19 mouse cellular contexts compared by ENCODE assay signal in the genomic region with DNA sequence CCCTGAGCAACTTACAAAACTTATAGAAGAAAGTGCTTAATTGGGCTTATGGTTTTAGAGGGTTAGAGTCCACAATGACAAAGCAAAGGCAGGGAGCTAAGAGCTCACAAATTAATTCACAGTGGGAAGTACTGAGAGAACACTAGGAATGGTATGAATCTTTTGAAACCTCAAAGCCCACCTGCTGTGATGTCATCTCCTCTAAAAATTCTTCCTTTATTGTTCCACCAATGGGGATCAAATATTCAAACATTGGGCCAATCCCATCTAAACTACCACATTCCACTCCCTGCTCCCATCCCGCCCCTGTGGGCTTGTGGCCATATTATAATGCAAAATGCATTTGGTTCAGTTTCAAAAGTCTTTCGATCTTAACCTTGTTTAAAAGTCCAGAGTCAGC. TPM values are rescaled to one million over a fixed set of nuclear protein-coding genes. Genes with fewer than 3 reads are reported as not detected.
DNase-seq lines count a peak whose midpoint lies in the region; ATAC-seq and TF ChIP-seq lines count a peak whose summit lies in the region.
"Had no signal": no experiment of that assay in that cellular context is flagged by ENCODE, and none has a peak within 500 bp of the region (broad histone marks: within the 10 kb centered on the region; RNA-seq: fewer than 3 reads in every experiment).

No protein-coding gene starts in this region.

- WGBS in embryonic facial prominence, embryonic 10.5 days = 92% methylated on average over 2 of the region's 2 CpGs
- WGBS in midbrain, embryonic 14.5 days = 85% methylated on average over 2 of the region's 2 CpGs

- in situ Hi-C loops in ES-E14 (cut with MboI; ENCODE audit: low sequenced_read_pairs in 2 of 2, unreplicated experiment in 2 of 2) = no loop called here

- H3K4me1 ChIP-seq in ES-E14 (ENCODE audit: control insufficient read depth in 2 of 2, insufficient read depth in 2 of 2, low read length in 2 of 2, poor library complexity in 1 of 2) = 0 out of 4 replicates have a peak, but pooled peaks cover 0 to 2% of the 10 kb centered on the region in 2 experiments
- no peaks in the 10 kb centered on the region; the same call in 1 of the 2 replicates for H3K4me1 ChIP-seq in embryonic facial prominence, embryonic 10.5 days
- no peaks in the 10 kb centered on the region for H3K4me1 ChIP-seq in midbrain, embryonic 14.5 days (ENCODE audit: control insufficient read depth, insufficient read depth, low read length)
- H3K4me1 ChIP-seq: embryonic facial prominence, embryonic 12.5 days; forebrain, embryonic 13.5 days; forebrain, embryonic 15.5 days had no signal

- H3K4me2 ChIP-seq in midbrain, embryonic 14.5 days (ENCODE audit: low read length) = no peak overlapping the region
- H3K4me2 ChIP-seq: embryonic facial prominence, embryonic 12.5 days; forebrain, embryonic 13.5 days; forebrain, embryonic 15.5 days had no signal

- DNase-seq in ES-E14 (ENCODE audit: low read depth, low spot score) = no peak
- DNase-seq in R1 (ENCODE audit: low read depth, low spot score) = peak; percentile 96
- no peak for DNase-seq in thymus, postnatal 25 days
- DNase-seq in embryonic facial prominence, embryonic 10.5 days (ENCODE audit: low spot score) = no peak
- no peak for DNase-seq in midbrain, embryonic 14.5 days
- DNase-seq: adrenal gland, adult 8-10 months; adrenal gland, postnatal 25 days; cerebellum, adult 11 months; cerebellum, adult 18-20 months; cerebellum, adult 8-10 months; cerebellum, adult 9-11 months; cerebellum, postnatal 14 days; cerebellum, postnatal 36 days; forebrain, postnatal 0 days had no signal

- no peak for ATAC-seq in midbrain, embryonic 14.5 days (ENCODE audit: low FRiP score, low TSS enrichment)
- ATAC-seq: activated CD4-positive, CD25-positive, alpha-beta regulatory T cell, adult 4 months; forebrain, embryonic 13.5 days; forebrain, embryonic 15.5 days; forebrain, postnatal 0 days; Patski had no signal

- no peak overlapping the region for H3K9ac ChIP-seq in ES-E14 (ENCODE audit: insufficient read depth, low read depth, low read length, poor library complexity, severe bottlenecking)
- H3K9ac ChIP-seq in midbrain, embryonic 14.5 days (replicated peaks; ENCODE audit: low read length) = no peak overlapping the region
- H3K9ac ChIP-seq: embryonic facial prominence, embryonic 12.5 days; forebrain, embryonic 13.5 days; forebrain, embryonic 15.5 days; forebrain, postnatal 0 days had no signal

- H3K27ac ChIP-seq in ES-E14 (ENCODE audit: insufficient read depth, low read depth, low read length, poor library complexity, severe bottlenecking) = no peak overlapping the region
- H3K27ac ChIP-seq in embryonic facial prominence, embryonic 10.5 days (replicated peaks) = no peak overlapping the region
- H3K27ac ChIP-seq in midbrain, embryonic 14.5 days (replicated peaks; ENCODE audit: low read depth, low read length) = no peak overlapping the region
- H3K27ac ChIP-seq: embryonic facial prominence, embryonic 12.5 days; forebrain, embryonic 13.5 days; forebrain, embryonic 15.5 days had no signal

- no peaks in the 10 kb centered on the region for H3K9me3 ChIP-seq in ES-E14 (ENCODE audit: control insufficient read depth, insufficient read depth, low read depth, low read length)
- 0 out of 2 replicates have a peak, but pooled peaks cover 2% of the 10 kb centered on the region for H3K9me3 ChIP-seq in embryonic facial prominence, embryonic 10.5 days
- no peaks in the 10 kb centered on the region for H3K9me3 ChIP-seq in midbrain, embryonic 14.5 days (ENCODE audit: control insufficient read depth, low read length)
- H3K9me3 ChIP-seq: embryonic facial prominence, embryonic 12.5 days; forebrain, embryonic 13.5 days; forebrain, embryonic 15.5 days had no signal

- H3K4me3 ChIP-seq in ES-E14 (ENCODE audit: insufficient read depth in 1 of 2, low read depth in 1 of 2, low read length in 2 of 2, poor library complexity in 1 of 2, severe bottlenecking in 1 of 2) = no peak overlapping the region
- no peak overlapping the region for H3K4me3 ChIP-seq in embryonic facial prominence, embryonic 10.5 days
- H3K4me3 ChIP-seq in midbrain, embryonic 14.5 days (replicated peaks; ENCODE audit: low read depth, low read length) = no peak overlapping the region
- H3K4me3 ChIP-seq: embryonic facial prominence, embryonic 12.5 days; forebrain, embryonic 13.5 days; forebrain, embryonic 15.5 days had no signal

- no peaks in the 10 kb centered on the region for H3K27me3 ChIP-seq in embryonic facial prominence, embryonic 10.5 days (replicated peaks; ENCODE audit: low read depth, poor library complexity, severe bottlenecking)
- no peaks in the 10 kb centered on the region for H3K27me3 ChIP-seq in midbrain, embryonic 14.5 days (ENCODE audit: control insufficient read depth, insufficient read depth, low read length)
- H3K27me3 ChIP-seq: embryonic facial prominence, embryonic 12.5 days; forebrain, embryonic 13.5 days; forebrain, embryonic 15.5 days; Patski had no signal

- H3K36me3 ChIP-seq in ES-E14 (ENCODE audit: control insufficient read depth, insufficient read depth, low read length, poor library complexity, severe bottlenecking) = 0 out of 2 replicates have a peak, but pooled peaks cover 2% of the 10 kb centered on the region
- no peaks in the 10 kb centered on the region for H3K36me3 ChIP-seq in embryonic facial prominence, embryonic 10.5 days (replicated peaks)
- no peaks in the 10 kb centered on the region for H3K36me3 ChIP-seq in midbrain, embryonic 14.5 days (ENCODE audit: control insufficient read depth, insufficient read depth, low read length)
- H3K36me3 ChIP-seq: embryonic facial prominence, embryonic 12.5 days; forebrain, embryonic 15.5 days had no signal

TF ChIP-seq in ES-E14, 5 proteins besides CTCF, POLR2A, EP300 and RAD21:
- TF ChIP-seq CHD2 (IDR thresholded peaks at IDR 0.05; ENCODE audit: low read depth, low read length) (0 out of 2 replicates have a peak, but pooled peaks have one; percentile 45), ZC3H11A (IDR thresholded peaks at IDR 0.05; ENCODE audit: borderline replicate concordance, low read depth, low read length) (no peak)

RNA-seq across cellular contexts. Expression of gene Arhgap21, which starts 22.8 kb away (rescaled TPM):
- 35.6 and 40.1 TPM in 2 replicates for total RNA-seq in ES-E14 (2012; rRNA removed)
- polyA plus RNA-seq in embryonic facial prominence, embryonic 10.5 days (2016; fragmentation: Nextera tagmentation; extraction: Ambion mirVana) = 15.7 and 23.1 TPM in 2 replicates
- 62.7 TPM in 2 replicates for polyA plus RNA-seq in midbrain, embryonic 14.5 days (2014; fragmentation: Nextera tagmentation; extraction: Ambion mirVana)
